Mouse (Mus musculus): Measurements from ENCODE around the gene H2-Aa. TPM values are rescaled to one million over a fixed set of nuclear protein-coding genes. Genes with fewer than 3 reads are reported as not detected.

The H2-Aa gene
- polyA plus RNA-seq, 1 experiment from 2014 or later = 35.8 TPM

DNA sequence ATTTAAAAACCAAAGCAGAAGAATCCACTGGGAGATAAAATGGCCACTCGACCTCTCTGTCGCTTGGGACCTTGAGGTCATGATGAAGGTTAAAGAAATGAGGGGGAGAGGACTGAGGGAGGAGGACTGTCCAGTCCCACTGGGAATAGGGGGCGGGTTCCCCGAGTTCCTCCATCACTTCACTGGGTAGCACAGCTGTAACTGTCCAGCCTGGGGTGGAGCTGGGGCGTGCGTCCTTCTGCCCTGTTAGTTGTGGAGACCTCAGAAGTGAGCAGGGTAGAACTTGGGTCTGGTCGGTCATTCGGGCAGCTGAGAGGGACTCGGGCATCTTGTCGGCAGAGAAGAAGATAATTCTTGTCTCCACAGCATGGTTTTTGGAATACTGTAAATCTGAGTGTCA is 21.6 kb upstream of the H2-Aa start:
- H3K9ac ChIP-seq (ENCODE audit: low read depth, low read length) = peak overlapping the region; percentile 55
- no peaks in the 10 kb centered on the region for H3K9me3 ChIP-seq (ENCODE audit: control insufficient read depth)
- H3K27ac ChIP-seq (ENCODE audit: low read depth, low read length) = no peak overlapping the region; the same call in 1 of the 2 replicates
- peak overlapping the region; percentile 77 for H3K4me2 ChIP-seq (replicated peaks; ENCODE audit: low read depth)
- no peaks in the 10 kb centered on the region; the same call in 1 of the 2 replicates for H3K27me3 ChIP-seq (replicated peaks; ENCODE audit: control insufficient read depth, insufficient read depth, low read length)
- ATAC-seq = no peak
- no peaks in the 10 kb centered on the region for H3K4me1 ChIP-seq (replicated peaks; ENCODE audit: control insufficient read depth, insufficient read depth, low read length)
- H3K4me3 ChIP-seq (ENCODE audit: low read depth, low read length) = peak overlapping the region; percentile 50
- no peaks in the 10 kb centered on the region for H3K36me3 ChIP-seq (ENCODE audit: control insufficient read depth, insufficient read depth)
- WGBS = 27% methylated on average over 10 of the region's 10 CpGs
- no peak for TF ChIP-seq CTCF (IDR thresholded peaks at IDR 0.05; ENCODE audit: low read depth)

DNA sequence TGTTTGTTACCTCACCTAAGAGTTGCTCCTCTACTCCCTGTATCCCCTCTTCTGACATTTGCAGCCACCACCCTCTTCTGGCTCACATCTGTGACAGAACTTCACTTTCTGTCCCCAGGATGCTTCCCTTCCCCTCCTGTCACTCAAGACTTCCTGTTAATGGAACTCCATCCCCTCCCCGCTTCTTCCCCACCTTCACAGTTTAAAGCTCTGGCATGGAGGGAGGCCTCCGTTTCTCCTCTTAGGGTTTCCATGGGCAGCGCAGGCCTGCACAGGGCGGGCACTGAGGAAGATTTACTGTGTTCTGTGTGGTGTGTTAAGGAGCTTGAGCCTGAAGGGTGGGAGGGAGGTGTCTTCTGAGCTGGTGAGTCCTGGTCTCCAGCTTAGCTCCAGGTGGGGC is 20.5 kb upstream of the H2-Aa start:
- H3K27ac ChIP-seq (ENCODE audit: low read depth, low read length) = no peak overlapping the region
- no peaks in the 10 kb centered on the region for H3K4me1 ChIP-seq (replicated peaks; ENCODE audit: control insufficient read depth, insufficient read depth, low read length)
- H3K36me3 ChIP-seq (ENCODE audit: control insufficient read depth, insufficient read depth) = no peaks in the 10 kb centered on the region
- no peak for ATAC-seq
- 82% methylated on average over 4 of the region's 4 CpGs for WGBS
- H3K4me2 ChIP-seq (replicated peaks; ENCODE audit: low read depth) = no peak overlapping the region
- H3K9ac ChIP-seq (ENCODE audit: low read depth, low read length) = no peak overlapping the region
- TF ChIP-seq CTCF (IDR thresholded peaks at IDR 0.05; ENCODE audit: low read depth) = no peak
- H3K4me3 ChIP-seq (ENCODE audit: low read depth, low read length) = no peak overlapping the region
- no peaks in the 10 kb centered on the region for H3K9me3 ChIP-seq (ENCODE audit: control insufficient read depth)
- H3K27me3 ChIP-seq (replicated peaks; ENCODE audit: control insufficient read depth, insufficient read depth, low read length) = no peaks in the 10 kb centered on the region; the same call in 1 of the 2 replicates

DNA sequence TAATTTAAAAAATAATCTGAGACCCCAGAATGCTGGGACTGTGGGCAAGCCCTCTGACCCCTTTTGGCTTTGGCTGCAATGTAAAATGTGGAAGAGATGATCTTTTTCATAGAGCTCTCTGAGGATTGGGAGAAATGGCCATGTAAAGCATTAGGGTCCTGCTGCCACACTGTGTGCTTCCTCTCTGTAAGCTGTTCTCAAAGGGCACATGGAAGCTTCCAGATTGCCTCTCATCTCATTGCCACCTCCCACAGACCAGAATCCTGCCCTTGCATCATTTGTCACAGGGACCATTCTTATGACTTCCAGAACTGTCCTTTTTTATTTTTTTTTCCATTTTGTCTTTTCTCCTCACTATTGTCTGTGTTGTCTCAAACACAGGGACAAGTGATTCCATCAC is 19.6 kb upstream of the H2-Aa start:
- Histone ChIP-seq H3K4me3 (ENCODE audit: low read depth, low read length) (no peak overlapping the region), H3K4me2 (replicated peaks; ENCODE audit: low read depth) (no peak overlapping the region), H3K27ac (ENCODE audit: low read depth, low read length) (no peak overlapping the region), H3K27me3 (replicated peaks; ENCODE audit: control insufficient read depth, insufficient read depth, low read length) (no peaks in the 10 kb centered on the region; the same call in 1 of the 2 replicates), H3K9me3 (ENCODE audit: control insufficient read depth) (no peaks in the 10 kb centered on the region), H3K36me3 (ENCODE audit: control insufficient read depth, insufficient read depth) (no peaks in the 10 kb centered on the region), H3K4me1 (replicated peaks; ENCODE audit: control insufficient read depth, insufficient read depth, low read length) (no peaks in the 10 kb centered on the region), H3K9ac (ENCODE audit: low read depth, low read length) (no peak overlapping the region)
- no peak for TF ChIP-seq CTCF (IDR thresholded peaks at IDR 0.05; ENCODE audit: low read depth)
- no peak for ATAC-seq

DNA sequence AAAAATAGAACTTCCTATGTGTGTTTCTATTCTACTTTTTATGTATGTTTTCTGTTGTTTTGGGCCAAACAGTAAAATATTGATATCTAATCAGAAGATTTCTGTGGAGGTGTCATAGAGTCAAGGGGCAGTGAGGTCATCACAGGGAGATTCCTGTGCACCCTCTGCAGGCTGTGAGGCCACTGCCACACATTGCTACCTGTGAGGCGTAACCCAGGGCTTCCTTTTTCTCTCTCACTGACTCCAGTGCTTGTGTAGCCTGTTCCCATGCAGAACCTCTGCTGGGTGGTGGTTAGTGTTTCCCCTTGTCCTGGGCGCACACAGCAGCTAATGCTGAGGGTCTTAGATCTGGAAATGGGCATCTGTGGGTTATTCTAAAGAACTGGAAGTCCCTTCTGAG is 18.8 kb upstream of the H2-Aa start:
- Histone ChIP-seq H3K27me3 (replicated peaks; ENCODE audit: control insufficient read depth, insufficient read depth, low read length) (no peaks in the 10 kb centered on the region; the same call in 1 of the 2 replicates), H3K27ac (ENCODE audit: low read depth, low read length) (no peak overlapping the region), H3K36me3 (ENCODE audit: control insufficient read depth, insufficient read depth) (no peaks in the 10 kb centered on the region), H3K4me3 (ENCODE audit: low read depth, low read length) (no peak overlapping the region), H3K4me2 (replicated peaks; ENCODE audit: low read depth) (no peak overlapping the region), H3K4me1 (replicated peaks; ENCODE audit: control insufficient read depth, insufficient read depth, low read length) (no peaks in the 10 kb centered on the region), H3K9me3 (ENCODE audit: control insufficient read depth) (no peaks in the 10 kb centered on the region), H3K9ac (ENCODE audit: low read depth, low read length) (no peak overlapping the region)
- ATAC-seq = no peak
- 77% methylated on average over 2 of the region's 2 CpGs for WGBS
- no peak for TF ChIP-seq CTCF (IDR thresholded peaks at IDR 0.05; ENCODE audit: low read depth)

GRCm38 (mm10) chr17:34305380-34306030 is 17.9 kb upstream of the H2-Aa start, which contains the start of gene H2-Eb1:
Gene H2-Eb1, plus strand, starts transcription at chr17:34305867.
- no peaks in the 10 kb centered on the region; the same call in 1 of the 2 replicates for H3K27me3 ChIP-seq (replicated peaks; ENCODE audit: control insufficient read depth, insufficient read depth, low read length)
- no peak for ATAC-seq
- no peaks in the 10 kb centered on the region for H3K4me1 ChIP-seq (replicated peaks; ENCODE audit: control insufficient read depth, insufficient read depth, low read length)
- H3K9me3 ChIP-seq (ENCODE audit: control insufficient read depth) = no peaks in the 10 kb centered on the region
- H3K4me3 ChIP-seq (ENCODE audit: low read depth, low read length) = no peak within 1 kb of the TSS
- no peak for TF ChIP-seq CTCF (IDR thresholded peaks at IDR 0.05; ENCODE audit: low read depth)
- H3K9ac ChIP-seq (ENCODE audit: low read depth, low read length) = no peak within 1 kb of the TSS
- H3K36me3 ChIP-seq (ENCODE audit: control insufficient read depth, insufficient read depth) = no peaks in the 10 kb centered on the region
- H3K4me2 ChIP-seq (replicated peaks; ENCODE audit: low read depth) = no peak within 1 kb of the TSS
- H3K27ac ChIP-seq (ENCODE audit: low read depth, low read length) = no peak within 1 kb of the TSS

DNA sequence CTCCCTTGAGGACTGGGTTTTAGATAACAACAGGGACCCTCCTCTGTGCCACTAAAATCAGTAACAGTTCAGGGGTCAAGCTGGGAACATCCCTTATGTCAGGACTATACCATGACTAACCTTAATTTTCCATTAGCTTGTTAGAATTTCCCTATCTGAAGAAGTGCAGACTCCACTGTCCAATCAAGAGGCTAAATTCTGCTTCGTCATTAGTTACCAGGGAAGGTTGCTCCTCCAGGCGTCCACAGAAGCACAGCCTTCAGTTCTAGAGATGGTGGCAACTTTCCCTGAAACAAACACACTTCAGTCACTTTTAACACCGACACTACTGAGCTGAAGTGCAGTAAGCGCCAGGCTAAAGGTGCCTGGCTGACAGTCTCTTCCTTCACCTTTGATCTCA is 17.1 kb upstream of the H2-Aa start:
- Histone ChIP-seq H3K4me3 (ENCODE audit: low read depth, low read length) (no peak overlapping the region), H3K27ac (ENCODE audit: low read depth, low read length) (no peak overlapping the region), H3K4me1 (replicated peaks; ENCODE audit: control insufficient read depth, insufficient read depth, low read length) (no peaks in the 10 kb centered on the region), H3K9me3 (ENCODE audit: control insufficient read depth) (no peaks in the 10 kb centered on the region), H3K9ac (ENCODE audit: low read depth, low read length) (no peak overlapping the region), H3K4me2 (replicated peaks; ENCODE audit: low read depth) (no peak overlapping the region), H3K27me3 (replicated peaks; ENCODE audit: control insufficient read depth, insufficient read depth, low read length) (no peaks in the 10 kb centered on the region; the same call in 1 of the 2 replicates), H3K36me3 (ENCODE audit: control insufficient read depth, insufficient read depth) (no peaks in the 10 kb centered on the region)
- ATAC-seq = peak; percentile 32; the same call in 1 of the 2 replicates
- 21% methylated on average over 4 of the region's 4 CpGs for WGBS
- no peak for TF ChIP-seq CTCF (IDR thresholded peaks at IDR 0.05; ENCODE audit: low read depth)

Measured in intestine, postnatal 0 days (tissue).